Mouse (Mus musculus): ENCODE results near the gene Spaca1.
"Not testable (repeated sequence)": the region's sequence is repeated elsewhere in the genome, so short reads cannot be mapped to it uniquely, and the experiment has no call there.

The Spaca1 gene

DNA sequence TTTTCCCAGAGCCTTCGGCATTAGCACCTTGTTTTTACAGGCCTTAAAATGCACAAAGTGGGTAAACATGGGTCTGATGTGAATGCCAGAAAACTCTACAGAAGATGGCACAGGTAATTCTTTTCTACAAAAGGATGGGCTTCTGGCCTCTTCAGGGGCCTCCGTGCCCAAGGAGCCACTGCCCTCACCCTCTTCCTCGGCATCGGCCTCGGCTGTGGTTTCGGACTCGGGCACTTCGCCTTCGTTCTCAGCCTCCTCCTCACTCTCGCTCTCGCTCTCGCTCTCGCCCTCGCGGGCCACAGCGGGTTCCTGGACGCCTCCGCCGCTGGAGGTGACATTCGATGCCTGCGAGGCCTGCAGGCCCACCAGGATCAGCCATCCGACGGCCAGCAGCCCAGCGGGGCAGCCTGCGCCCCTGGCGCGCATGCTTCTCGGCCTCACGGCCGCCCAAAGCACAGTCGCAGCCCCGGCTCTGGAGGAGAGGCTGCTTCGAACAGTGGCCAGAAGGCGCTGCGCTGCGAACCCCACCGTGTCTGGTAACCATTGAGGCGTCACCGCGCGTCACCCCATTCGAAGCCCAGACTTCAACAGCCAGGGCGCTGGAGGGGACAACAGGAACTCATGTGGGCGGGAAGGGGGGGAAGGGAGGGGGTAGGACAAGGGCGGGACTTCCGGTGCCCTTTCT, at the start of gene Spaca1:
Gene Spaca1 (minus strand): TSS at position 621 of the 685 bp plus-strand sequence.
- DNase-seq (ENCODE audit: low spot score in 2 of 2) = no peak

- DNase-seq (ENCODE audit: low spot score in 2 of 2) = not testable (repeated sequence)
These were observed 37.3 kb upstream of the Spaca1 start for GRCm38 (mm10) chr4:34087286-34087685.

GRCm38 (mm10) chr4:34081064-34081463, 31.1 kb upstream of the Spaca1 start:
- no peak for DNase-seq (ENCODE audit: low spot score in 2 of 2)

DNA sequence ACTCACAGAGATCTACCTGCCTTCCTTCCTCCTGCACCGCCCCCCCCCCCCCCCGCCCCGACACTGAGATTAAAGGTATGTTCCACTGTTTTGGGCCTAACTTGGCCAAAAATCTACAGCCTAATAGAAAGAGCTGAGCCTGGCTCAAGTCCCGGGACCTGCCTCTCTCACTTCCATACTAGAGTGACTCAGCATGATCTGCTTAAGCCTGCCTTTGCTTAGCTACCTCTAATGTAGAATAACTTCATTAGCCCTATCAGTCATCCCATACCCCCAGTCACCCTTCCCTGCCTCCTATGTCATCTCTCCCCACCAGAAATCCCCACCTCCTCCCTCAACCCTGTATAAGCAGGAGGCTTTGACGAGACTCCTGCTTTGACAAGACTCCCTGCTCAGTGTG, 19.0 kb upstream of the Spaca1 start:
- no peak for DNase-seq (ENCODE audit: low spot score in 2 of 2)

GRCm38 (mm10) chr4:34058320-34058719, 8.3 kb upstream of the Spaca1 start:
- DNase-seq (ENCODE audit: low spot score in 2 of 2) = no peak

DNA sequence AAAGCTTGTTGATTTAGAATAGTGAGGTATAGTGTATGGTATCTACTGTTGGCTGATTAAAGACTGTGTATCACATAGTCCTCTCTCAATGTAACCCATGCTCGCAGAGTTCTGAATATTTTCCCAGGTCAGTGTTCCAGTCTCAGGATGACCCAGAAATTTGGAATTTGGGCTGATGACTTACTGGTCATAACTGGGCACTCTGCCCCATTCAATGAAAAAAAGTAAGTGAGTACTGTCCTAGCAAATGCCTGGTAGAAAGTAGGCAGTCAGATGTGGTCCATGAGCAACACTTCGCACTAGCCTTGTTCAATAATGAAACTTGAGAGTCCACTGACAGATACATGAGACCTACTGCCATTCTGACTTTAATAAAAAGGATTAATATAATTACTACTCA, 23.2 kb downstream of the Spaca1 start:
- DNase-seq (ENCODE audit: low spot score in 2 of 2) = no peak

- DNase-seq (ENCODE audit: low spot score in 2 of 2) = no peak
These were observed 28.5 kb downstream of the Spaca1 start for GRCm38 (mm10) chr4:34021456-34021855.

GRCm38 (mm10) chr4:33996382-33996781, 53.6 kb downstream of the Spaca1 start:
- DNase-seq (ENCODE audit: low spot score in 2 of 2) = no peak

DNA sequence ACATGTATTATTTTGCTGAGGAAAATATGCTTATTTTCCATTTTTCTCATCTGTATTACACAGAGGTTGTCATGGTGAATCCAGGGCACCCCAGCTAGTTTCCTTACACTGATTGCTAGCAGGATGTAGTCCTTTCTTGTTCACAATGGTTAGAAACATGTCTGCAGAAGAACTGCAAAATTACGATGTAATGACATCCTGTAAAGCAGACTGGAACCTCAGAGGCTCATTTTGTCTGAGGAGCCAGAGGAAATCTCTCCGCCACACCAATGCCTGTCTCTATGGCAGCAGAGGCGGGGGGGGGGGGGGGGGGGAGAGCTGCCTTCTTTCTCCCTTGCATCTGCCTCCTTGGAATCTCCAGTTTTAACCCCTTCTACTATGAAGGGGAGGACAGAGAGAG, 57.3 kb downstream of the Spaca1 start:
- DNase-seq (ENCODE audit: low spot score in 2 of 2) = no peak

GRCm38 (mm10) chr4:33988466-33989089, 61.4 kb downstream of the Spaca1 start:
- DNase-seq (ENCODE audit: low spot score in 2 of 2) = no peak
